Mouse (Mus musculus) urinary bladder, postnatal 14 days (tissue): ENCODE results near the gene Ankrd54.
"Not testable (repeated sequence)": the region's sequence is repeated elsewhere in the genome, so short reads cannot be mapped to it uniquely, and the experiment has no call there.

Experiments
- DNase-seq: peaks from one replicate; pipeline ENCODE4 v3.0.0; 2021; ENCODE audit warnings: low spot score

The Ankrd54 gene

DNA sequence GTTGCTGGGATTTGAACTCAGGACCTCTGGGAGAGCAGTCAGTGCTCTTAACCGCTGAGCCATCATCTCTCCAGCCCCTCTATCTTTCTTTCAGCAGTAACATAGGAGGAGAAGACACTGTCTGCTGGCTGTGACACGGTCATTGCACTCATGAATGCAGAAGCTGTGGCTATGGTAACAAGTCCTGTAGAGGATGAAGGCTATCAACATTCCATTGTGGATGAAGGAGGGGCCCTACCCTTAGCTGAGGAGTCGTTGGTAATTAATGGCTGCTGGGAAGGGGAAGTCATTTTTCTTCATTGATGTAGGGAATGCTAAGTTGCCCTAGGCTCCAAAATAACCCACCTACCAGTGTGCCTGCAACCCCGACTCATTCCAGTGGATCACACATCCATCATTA lies 44.5 kb downstream of the Ankrd54 start:
- no peak for DNase-seq

DNA sequence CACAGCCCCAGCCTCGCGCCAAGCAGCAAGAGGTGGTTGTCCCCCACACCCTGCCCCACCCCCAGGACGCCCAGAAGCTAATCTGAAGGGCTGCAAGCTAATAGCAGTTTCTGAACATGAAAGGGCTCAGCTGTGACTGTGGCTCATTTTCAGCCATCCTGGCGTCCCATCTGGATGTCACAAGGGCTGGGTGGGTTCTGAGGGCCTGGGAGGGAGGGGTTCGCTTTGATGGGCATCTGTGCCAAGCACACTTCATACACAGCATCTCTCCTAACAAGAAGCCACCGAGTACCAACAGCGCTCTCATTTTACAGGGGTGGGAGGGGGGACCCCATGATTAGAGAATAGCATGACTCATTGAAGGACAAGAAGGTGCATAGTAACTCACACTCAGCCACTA lies 49.3 kb downstream of the Ankrd54 start:
- no peak for DNase-seq

DNA sequence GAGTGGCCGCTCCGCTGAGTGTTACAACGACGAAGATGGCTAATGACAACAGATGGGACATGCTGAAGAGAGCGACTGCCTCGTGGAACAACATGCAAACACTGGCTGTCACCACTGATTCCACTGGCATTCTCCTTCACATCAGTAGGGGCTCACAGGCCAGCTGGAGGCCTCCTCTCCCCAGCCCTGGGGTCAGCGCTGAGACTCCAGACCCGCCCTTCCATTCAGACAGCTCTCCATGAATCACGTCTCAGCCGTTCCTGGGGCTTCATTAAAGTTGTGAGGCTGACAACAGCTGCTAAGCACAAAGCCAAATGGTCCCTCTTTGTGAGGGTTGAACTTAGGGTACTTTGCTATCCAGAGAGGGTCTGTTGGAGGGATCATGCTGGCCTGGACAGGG lies 51.1 kb downstream of the Ankrd54 start:
- no peak for DNase-seq

- DNase-seq = no peak
These were observed 53.0 kb downstream of the Ankrd54 start for GRCm38 (mm10) chr15:79009734-79010133.

DNA sequence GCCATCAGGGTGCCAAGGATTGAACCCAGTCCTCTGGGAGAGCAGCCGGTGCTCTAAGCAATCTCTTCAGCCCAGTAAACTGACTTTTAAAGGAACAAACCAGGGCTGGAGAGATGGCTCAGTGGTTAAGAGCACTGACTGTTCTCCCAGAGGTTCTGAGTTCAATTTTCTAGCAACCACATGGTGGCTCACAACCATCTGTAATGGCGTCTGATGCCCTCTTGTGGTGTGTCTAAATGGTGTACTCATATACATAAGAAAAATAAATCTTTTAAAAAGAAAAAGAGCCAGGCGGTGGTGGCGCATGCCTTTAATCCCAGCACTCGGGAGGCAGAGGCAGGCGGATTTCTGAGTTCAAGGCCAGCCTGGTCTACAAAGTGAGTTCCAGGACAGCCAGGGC lies 54.9 kb downstream of the Ankrd54 start:
- not testable (repeated sequence) for DNase-seq

- DNase-seq = no peak
These were observed 55.6 kb downstream of the Ankrd54 start for GRCm38 (mm10) chr15:79007059-79007458.

GRCm38 (mm10) chr15:79006638-79007037 lies 56.1 kb downstream of the Ankrd54 start:
- DNase-seq = no peak

DNA sequence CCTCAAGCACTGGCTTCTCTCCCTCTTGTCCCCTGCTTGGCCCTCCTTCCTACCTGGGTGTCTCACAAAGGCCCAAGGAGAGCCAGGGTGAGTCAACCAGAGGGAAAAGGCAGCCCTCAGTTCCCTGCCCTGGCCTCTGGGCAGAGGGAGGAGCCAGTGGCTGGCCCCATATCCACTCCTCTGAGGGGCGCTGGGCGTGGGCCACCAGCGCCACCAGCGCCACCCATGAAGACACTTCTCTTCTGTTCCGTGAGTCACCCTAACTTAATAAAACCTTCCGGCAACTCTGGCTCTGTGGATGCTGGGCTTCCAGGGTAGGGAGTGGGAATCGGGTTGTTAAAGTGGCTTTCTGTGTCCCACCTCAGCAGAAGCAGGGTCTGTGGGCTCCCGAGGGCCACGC lies 57.1 kb downstream of the Ankrd54 start:
- no peak for DNase-seq
